Mouse (Mus musculus) embryo, embryonic 9.5 days (tissue): Measurements from ENCODE around the gene Ugt1a2.
"Not testable (repeated sequence)": the region's sequence is repeated elsewhere in the genome, so short reads cannot be mapped to it uniquely, and the experiment has no call there.

Experiments used
- DNase-seq: peaks from one replicate; pipeline ENCODE4 v3.0.0-alpha.2; 2017; ENCODE audit errors: extremely low spot score

Gene Ugt1a2

GRCm38 (mm10) chr1:88217576-88217975 is 17.2 kb downstream of the Ugt1a2 start:
- DNase-seq, result peak; percentile 1

GRCm38 (mm10) chr1:88218051-88218450 is 17.6 kb downstream of the Ugt1a2 start:
- DNase-seq, result peak; percentile 22

- peak; percentile 15 for DNase-seq
Measured at GRCm38 (mm10) chr1:88218591-88218990, 18.2 kb downstream of the Ugt1a2 start.

- DNase-seq, result no peak
Measured at GRCm38 (mm10) chr1:88219054-88219453, 18.7 kb downstream of the Ugt1a2 start.

- peak; percentile 19 for DNase-seq
Measured at GRCm38 (mm10) chr1:88220336-88220735, 19.9 kb downstream of the Ugt1a2 start.

GRCm38 (mm10) chr1:88222216-88222615 is 21.8 kb downstream of the Ugt1a2 start:
- no peak for DNase-seq

GRCm38 (mm10) chr1:88223011-88223515 is 22.7 kb downstream of the Ugt1a2 start:
- not testable (repeated sequence) for DNase-seq

- DNase-seq, result no peak
Measured at GRCm38 (mm10) chr1:88223591-88223990, 23.2 kb downstream of the Ugt1a2 start.

- DNase-seq, result no peak
Measured at GRCm38 (mm10) chr1:88224029-88224776, 23.8 kb downstream of the Ugt1a2 start.

- not testable (repeated sequence) for DNase-seq
Measured at GRCm38 (mm10) chr1:88225301-88225700, 24.9 kb downstream of the Ugt1a2 start.

- DNase-seq, result no peak
Measured at GRCm38 (mm10) chr1:88225741-88226140, 25.3 kb downstream of the Ugt1a2 start.

GRCm38 (mm10) chr1:88226670-88227379 is 26.4 kb downstream of the Ugt1a2 start, which contains the start of gene Mroh2a:
Mroh2a (plus strand) TSS chr1:88226986.
- DNase-seq, result no peak

- no peak for DNase-seq
Measured at GRCm38 (mm10) chr1:88227482-88227881, 27.1 kb downstream of the Ugt1a2 start.

- no peak for DNase-seq
Measured at GRCm38 (mm10) chr1:88228121-88228520, 27.7 kb downstream of the Ugt1a2 start.

- no peak for DNase-seq
Measured at GRCm38 (mm10) chr1:88229566-88229965, 29.2 kb downstream of the Ugt1a2 start.

- DNase-seq, result no peak
Measured at GRCm38 (mm10) chr1:88229986-88230385, 29.6 kb downstream of the Ugt1a2 start.

GRCm38 (mm10) chr1:88230421-88230820 is 30.0 kb downstream of the Ugt1a2 start:
- no peak for DNase-seq

GRCm38 (mm10) chr1:88230981-88231802 is 30.8 kb downstream of the Ugt1a2 start:
- no peak for DNase-seq

- DNase-seq, result no peak
Measured at GRCm38 (mm10) chr1:88231803-88232499, 31.6 kb downstream of the Ugt1a2 start.

- DNase-seq, result no peak
Measured at GRCm38 (mm10) chr1:88232664-88233380, 32.4 kb downstream of the Ugt1a2 start.
